Mouse (Mus musculus) c-Kit-positive CD71-positive TER-119-negative erythroid progenitor cells, embryonic 14.5 days (primary cell): ENCODE results near the gene 5730455P16Rik.
"Not testable (repeated sequence)": the region's sequence is repeated elsewhere in the genome, so short reads cannot be mapped to it uniquely, and the experiment has no call there.

Source experiments
- DNase-seq: peaks from one replicate; pipeline ENCODE4 v3.0.0-alpha.2; 2013; ENCODE audit warnings: low read depth

5730455P16Rik gene

DNA sequence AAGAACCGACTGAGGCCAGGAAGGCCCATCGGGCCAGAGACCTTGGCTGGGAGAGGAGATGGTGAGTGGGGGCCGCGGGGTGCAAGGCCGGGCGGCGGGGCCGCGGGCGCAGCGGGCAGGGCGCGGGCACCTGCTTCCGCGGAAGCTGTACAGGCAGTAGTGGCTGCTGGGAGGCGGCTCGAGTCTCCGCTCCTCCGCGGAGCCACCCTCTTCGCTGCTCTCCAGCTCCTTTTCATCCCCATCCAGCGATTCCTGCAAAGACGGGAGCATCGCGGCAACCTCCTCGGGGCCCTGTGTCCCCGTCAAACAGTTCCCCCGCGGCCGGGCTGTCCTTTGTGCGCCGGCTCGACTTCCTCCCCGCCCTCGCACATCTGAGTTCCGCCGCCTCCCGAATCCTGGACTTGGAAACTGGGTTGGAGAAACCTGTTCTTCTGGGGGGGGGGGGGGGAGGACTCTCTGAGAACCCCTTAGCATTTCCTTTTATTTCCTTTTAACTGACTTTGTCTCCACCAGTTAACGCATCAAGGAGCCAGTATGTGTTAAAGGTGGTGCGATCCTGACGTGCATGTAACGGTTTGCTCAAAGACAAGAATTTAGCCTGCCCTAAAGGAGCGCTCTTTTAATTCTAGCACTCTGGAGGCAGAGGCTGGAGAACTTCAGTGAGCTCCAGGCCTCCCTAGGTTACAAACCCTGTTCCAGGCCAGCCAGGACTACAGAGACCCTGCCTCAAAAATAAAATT, at the start of gene 5730455P16Rik:
TSS of gene 5730455P16Rik (minus strand) at position 323 of the 740 bp plus-strand sequence.
- DNase-seq = peak; percentile 75

DNA sequence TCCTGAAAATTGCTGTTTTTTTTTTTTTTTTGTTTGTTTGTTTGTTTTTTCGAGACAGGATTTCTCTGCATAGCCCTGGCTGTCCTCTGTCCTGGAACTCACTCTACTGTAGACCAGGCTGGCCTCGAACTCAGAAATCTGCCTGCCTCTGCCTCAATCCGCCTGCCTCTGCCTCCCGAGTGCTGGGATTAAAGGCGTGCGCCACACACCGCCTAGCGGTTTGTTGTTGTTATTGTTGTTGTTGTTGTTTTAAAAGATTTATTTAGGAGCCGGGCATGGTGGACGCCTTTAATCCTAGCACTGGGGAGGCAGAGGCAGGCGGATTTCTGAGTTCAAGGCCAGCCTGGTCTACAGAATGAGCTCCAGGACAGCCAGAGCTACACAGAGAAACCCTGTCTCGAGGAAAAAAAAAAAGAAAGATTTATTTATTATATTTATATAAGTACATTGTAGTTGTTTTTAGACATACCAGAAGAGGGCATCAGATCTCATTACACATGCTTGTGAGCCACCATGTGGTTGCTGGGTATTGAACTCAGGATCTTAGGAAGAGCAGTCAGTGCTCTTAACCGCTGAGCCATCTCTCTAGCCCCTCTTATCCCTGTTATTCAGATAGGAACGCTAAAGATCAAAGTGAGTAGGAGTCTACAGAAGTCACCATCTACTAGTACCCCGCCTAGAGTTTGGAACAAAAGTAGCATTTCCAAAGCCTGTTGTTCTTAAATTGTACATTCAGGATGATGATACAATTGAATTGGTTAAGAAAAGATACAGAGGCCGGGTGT, 48.4 kb upstream of the 5730455P16Rik start:
- DNase-seq = not testable (repeated sequence)

DNA sequence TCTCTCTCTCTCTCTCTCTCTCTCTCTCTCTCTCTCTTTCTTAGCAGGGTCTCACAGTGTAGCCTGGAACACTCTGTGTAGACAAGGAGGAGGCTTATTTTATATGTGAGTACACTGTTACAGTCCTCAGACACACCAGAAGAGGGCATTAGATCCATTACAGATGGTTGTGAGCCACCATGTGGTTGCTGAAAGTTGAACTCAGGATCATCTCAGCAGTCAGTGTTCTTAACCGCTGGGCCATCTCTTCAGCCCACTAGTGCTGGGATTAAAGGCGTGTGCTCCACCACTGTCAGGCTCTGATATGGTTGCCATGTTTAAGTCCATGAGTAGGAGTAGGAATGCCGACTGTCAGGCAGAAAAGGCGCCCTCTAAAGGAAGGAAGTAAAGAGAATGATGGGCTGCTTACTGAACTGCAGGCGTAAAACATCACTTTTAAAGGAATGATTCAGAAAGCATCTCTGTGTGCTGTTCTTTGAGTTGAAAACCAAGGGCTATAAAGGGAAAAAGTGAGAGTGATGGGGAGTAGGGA, 47.5 kb upstream of the 5730455P16Rik start:
- DNase-seq = no peak

DNA sequence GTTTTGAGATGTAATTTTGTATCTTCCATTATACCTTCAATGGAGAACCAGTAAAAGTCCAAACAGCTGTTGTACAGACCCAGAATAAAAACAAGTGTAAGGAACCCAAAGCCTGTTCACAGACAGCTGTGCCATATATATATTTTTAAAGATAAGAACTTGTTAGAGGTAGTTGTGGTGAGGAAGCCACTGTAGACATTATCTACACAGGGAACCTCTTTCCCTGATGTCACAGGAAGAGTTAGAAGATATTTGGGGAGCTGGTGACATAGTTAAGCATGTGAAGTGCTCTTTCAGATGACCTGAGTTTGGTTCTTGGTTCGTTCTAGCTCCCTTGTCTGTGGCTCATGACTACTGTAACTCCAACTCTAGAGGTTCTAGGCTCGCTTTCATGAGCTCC, 46.9 kb upstream of the 5730455P16Rik start:
- DNase-seq = no peak

DNA sequence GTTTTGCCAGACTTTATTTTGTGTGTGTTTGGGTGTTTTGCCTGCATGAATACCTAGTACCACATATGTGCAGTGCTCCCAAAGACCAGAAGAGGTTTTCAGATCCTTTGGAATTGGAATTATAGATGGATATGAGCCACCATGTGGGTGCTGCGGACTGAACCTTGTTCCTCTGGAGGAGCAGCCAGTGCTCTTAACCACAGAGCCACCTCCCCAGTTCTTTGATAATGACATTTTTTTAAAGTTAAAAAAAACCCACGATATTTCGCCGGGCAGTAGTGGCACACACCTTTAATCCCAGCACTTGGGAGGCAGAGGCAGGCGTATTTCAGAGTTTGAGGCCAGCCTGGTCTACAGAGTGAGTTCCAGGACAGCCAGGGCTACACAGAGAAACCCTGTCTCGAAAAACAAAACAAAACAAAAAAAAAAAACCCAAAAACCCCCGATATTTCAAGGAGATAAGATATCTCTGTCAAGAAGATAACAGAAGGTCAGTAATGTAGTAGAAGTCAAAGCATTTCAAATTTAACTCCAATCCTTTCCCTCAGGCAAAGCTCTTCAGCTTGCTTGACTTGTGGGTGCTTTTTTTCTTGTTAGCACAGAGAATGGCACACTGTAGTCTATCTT, 43.7 kb upstream of the 5730455P16Rik start:
- no peak for DNase-seq

DNA sequence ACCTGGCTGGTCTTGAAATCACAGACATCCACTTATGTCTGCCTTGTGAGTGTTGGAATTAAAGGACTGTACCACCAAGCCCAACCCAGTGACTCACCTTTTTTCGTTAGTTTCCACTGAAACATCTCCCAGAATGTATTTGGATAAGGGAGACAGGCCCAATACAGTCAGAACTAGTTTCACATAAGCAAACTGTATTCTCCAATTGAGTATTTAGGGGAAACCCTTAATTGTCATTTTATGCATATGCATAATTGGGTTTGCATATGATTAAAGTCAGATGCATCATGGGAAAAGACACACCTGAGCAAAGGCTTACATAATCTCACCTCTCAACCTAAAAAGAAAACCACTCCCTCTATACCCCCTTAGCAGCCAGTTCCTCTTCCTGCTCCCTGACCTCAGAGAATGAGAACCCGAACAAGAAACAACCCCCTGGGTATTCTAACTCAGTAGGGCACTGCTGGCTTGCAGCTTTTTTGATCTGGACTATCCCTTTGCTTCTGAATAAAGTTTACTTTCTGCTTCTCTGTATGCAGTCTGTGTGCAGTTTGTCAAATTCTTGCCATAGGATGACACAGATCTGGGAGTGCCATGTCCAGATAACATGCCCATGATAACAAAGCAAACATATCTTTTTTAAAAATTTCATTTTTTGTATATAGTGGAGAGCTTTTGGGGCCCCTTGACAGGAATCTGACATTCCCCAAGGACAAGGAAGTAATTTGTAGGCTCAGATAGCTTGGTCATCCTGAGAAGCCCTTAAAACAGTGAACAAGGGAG, 42.6 kb upstream of the 5730455P16Rik start:
- no peak for DNase-seq

DNA sequence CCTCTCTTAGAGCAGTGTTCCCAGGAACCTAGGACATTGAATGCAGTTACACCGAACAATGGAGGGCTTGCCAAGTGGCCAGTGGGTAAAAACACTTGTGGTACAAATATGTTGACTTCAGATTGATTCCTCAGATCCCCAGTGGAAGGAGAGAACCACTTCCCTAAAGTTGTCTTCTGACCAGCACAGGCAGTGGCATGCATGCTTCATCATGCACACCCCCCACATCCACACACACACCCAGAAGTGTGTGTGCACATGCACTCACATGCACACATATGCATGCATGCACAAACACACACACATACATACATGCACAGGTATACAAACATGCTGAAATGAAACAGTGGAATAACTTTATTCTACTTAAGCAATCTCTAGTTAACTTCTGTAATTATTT, 41.9 kb upstream of the 5730455P16Rik start:
- no peak for DNase-seq

DNA sequence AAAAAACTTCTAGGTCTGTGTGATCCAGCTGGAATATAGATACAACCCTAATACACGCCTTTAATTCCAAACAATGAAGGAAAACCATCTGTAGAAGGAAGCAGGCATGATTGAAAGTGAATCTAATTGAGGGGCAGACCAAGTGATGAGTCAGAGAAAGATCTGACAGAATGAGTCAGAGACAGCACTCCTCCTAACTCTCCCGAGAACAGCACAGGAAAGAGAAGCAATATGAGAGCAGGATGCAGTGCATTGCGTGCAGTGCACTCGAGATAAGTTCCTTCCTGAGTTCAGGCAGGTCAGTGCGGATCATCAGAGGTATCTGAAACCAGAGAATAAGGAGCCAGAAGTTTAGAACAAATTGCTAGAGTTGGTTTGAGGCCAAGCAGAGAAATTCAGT, 39.3 kb upstream of the 5730455P16Rik start:
- no peak for DNase-seq

DNA sequence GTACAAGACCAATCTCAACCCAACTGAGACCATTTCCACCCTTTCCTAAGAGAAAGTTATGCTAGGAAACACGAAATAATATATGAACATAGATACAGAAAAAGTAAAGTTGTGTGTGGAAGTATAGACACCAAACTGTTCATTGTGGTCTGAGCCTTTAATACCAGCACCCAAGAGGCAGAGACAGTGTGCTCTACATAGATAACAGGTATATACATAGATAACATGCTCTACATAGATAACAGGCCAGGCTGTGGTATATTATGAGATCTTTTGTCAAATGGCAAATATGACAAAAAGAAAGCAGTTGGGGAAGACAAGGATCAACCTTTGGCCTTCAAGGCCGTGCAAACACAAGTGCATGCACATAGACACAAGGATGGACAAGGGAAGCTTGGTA, 32.5 kb upstream of the 5730455P16Rik start:
- no peak for DNase-seq

DNA sequence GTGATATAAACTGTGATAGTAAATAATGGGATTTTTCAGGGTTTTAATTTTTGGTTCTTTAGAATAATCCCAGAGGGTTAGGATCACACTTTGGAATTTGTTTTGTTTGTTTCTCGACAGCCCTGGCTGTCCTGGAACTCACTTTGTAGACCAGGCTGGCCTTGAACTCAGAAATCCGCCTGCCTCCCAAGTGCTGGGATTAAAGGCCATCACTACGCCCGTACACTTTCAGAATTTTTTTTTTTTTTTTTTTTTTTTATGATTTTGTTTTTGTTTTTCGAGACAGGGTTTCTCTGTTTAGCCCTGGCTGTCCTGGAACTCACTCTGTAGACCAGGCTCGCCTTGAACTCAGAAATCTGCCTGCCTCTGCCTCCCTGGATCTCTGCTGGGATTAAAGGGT, 30.0 kb upstream of the 5730455P16Rik start:
- not testable (repeated sequence) for DNase-seq

DNA sequence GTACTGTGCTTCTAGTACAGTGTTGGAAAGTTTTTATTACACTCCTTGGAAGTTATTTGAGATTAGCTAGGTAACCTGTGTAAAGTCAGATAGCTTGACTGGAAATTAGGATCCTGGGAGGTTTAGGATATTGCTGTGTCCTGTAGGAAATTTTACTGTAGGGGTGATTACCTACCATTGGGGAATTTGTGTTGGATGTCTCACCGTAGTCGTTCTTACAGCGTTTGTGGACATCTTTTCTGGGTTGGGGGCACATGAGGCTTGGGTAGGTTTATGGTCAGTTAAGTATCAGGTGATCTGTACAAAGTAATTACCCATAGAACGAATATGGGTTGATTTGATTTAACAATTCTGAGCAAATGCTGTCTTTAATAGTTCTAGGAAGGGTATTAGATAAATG, 18.8 kb upstream of the 5730455P16Rik start:
- DNase-seq = no peak

DNA sequence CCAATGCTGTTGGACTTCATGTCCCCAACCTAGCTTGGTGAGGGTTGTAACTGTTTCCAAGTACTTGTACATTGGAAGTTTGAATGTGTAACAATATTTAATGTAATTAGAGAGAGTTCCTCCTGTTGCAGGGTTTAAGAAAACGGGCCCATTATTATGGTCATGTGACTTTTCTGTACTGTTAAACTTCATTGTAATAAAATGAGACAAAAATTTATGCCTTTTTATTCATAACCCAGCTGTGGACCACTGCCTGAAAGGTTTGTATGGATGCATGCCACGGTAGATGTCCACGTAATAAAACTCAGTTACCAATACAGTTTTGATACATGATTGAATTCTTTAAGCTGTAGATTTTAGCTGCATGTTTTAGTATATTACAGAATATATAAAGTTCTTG, 18.1 kb upstream of the 5730455P16Rik start:
- DNase-seq = no peak

DNA sequence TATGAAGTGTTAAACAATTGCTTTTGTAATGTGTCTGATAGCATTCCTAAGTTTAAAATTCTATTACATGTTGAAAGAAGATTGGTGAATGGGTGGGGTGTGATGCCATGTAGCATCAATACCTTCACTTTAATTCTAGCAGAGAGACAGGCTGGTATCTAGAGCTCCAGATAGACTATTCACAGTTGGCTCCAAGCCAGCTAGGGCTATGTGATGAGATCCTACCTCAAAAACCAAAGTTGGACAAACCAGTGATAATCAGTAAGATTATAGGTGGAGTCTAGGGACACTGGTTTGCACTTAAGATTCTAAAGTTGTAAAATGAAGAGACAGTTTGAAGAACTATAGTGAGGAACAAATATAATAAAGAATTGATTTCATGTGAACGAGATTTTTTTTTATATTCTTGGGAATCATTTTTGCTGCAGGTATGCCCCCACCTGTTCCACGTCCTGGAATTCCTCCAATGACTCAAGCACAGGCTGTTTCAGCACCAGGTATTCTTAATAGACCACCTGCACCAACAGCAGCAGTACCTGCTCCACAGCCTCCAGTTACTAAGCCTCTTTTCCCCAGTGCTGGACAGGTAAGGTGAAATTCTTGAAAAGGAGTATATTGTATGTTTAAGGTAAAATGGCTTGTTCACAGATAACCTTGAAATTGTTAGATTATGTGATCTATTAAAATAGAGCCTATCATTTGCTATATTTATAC, 13.7 kb upstream of the 5730455P16Rik start:
- DNase-seq = no peak

DNA sequence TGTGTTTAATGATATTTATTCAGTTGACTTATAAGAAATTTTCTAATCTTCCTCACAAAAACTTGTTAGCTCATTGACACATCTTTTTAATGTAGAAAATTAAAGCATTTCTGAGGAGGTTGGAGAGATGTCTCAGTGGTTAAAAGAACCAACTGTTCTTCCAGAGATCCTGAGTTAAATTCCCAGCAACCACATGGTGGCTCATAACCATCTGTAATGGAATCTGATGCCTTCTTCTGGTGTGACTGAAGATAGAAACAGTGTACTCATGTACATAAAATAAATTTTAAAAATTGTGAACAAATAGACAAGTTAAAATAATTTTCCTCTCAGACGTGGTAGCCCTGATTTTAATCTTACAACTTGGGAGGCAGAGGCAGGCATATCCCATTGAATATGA, 12.1 kb upstream of the 5730455P16Rik start:
- no peak for DNase-seq

DNA sequence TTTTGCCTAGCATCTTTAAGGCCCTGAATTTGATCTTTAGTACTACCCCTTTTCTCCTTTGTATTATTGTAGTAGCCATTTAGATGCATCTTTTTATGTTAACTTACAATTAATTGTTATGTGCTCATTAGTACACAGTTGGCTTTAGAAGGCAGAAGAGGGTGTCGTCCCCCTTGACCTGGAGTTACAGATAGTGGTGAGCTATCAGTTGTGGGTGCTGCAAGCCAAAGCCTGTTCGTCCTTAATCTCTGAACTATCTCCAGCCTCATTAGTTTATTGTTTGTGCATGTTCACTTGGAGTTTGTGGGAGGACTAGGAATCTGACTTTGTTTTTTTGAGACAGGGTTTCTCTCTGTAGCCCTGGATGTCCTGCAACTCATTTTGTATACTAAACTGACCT, 9.0 kb upstream of the 5730455P16Rik start:
- no peak for DNase-seq

DNA sequence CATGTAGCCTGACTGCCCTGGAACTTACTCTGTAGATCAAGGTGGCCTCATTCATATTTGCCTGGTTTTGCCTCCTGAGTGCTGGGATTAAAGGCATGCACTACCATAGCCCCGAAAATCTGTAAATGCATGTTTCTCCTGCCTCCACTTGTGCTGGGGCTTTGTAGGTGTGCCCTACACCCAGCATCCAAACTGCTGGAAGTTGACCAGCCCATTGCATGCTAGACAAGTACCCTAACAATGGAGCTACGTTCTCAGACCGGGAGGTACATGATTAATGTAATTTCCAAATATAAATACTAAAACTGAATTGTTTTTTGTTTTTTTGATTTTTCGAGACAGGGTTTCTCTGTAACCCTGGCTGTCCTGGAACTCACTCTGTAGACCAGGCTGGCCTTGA, 7.2 kb upstream of the 5730455P16Rik start:
- DNase-seq = no peak

DNA sequence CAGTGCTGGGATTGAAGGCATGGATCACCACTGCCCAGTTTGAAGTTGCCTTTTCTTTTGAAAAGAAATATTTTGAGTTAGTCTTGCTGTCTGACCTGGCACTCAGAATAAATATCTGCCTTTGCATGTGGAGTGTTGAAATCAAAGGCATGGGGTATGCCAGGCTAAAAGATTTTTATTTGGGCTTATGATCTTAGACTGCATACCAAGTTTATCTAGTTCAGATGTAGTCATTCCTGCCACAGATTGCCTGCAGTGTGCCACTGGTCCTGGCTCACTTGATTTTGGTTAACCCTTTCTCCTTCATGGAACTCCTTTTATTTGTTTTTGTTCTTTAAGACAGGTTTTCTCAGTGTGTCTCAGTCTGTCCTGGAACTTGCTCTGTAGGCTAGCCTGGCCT, 6.6 kb upstream of the 5730455P16Rik start:
- DNase-seq = no peak

DNA sequence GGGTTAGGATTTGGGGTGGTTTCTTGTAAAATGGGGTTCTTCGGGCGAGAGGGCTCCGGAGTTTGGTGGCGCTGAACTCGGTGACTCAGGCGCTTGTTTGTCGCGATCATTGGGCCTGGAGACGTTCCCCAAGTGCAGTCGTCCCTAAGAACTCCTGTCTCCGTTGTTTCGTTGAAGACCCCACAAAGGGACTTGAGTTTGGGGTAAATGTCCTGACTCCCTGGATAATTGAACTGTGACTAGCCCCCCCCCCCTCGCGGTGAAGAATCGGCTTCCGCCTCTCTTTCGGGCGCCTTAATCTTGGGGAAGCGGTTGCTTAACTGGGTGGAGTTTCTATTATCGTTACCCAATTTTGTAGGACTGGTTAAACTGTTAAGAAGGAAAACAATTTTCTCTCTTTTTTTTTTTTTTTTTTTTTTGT, 5.8 kb upstream of the 5730455P16Rik start:
- DNase-seq = peak; percentile 65

DNA sequence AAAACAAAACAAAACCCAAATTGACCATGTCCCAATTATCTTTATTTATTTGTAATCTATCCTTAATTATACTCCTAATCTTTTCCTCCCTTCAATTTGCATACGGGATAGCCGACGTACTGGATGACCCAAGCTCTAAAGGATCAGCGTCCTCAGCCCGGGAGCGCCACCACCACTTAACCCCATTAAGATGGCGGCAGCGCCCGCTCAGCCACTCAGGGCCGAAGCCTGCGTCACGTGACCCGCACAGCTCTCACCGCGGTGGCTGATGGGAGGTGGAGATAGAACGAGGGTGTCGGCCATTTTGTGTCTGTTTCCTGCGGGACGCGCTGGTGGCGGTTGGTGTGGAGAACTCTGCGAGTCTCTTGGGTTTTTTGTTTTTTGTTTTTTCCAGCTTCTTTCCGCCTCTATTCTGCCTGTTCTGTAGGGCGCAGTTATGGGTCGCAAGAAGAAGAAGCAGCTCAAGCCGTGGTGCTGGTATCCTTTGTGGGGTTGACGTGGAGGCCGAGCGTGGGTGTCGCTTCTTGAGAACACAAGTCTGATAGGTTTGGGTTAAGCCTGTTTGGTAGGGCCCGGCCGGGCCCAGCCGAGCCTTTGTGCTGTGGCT, 5.3 kb upstream of the 5730455P16Rik start, which contains the start of gene Zfp207:
TSS of gene Zfp207 (plus strand) at position 261 of the 607 bp plus-strand sequence.
- peak; percentile 94 for DNase-seq

DNA sequence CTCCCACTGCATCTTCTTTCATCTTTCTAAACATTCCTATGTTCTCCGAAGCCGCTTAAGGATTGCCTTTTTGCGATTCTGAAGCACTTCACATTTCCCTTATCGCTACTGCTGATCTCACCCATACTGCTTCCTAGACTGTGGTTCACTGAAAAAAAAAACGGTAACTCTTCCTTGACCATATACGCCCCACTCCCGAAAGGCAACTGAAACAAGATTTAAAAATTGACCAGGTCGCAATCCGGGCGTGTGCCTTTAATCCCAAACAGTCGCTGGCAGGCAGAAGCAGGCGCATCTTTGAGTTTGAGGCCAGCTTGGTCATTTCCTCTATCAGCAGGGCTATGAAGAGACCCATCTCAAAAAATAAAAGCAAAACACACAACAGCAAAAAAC, 4.8 kb upstream of the 5730455P16Rik start:
- DNase-seq = peak; percentile 55

DNA sequence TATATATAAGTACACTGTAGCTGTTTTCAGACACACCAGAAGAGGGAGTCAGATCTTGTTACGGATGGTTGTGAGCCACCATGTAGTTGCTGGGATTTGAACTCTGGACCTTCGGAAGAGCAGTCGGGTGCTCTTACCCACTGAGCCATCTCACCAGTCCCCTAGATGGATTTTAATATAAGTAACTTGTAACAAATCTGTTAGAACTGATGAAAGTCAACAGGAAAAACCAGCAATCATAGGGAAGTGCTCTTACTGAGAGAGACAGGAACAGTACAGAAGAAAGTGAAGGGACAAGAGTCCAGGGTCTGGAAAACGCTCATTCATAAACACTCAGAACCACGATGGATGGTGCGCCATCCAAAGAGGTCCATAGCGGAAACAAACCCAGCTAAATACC, 1.4 kb upstream of the 5730455P16Rik start:
- DNase-seq = not testable (repeated sequence)
